Mouse (Mus musculus) erythroblast, embryonic 14.5 days (primary cell): ENCODE data around the gene Fxyd3. TPM values are rescaled to one million over a fixed set of nuclear protein-coding genes. Genes with fewer than 3 reads are reported as not detected.

Experiments used
- H3K27me3 ChIP-seq: 2 replicates; pipeline ENCODE4 v1.6.1; 2012; ENCODE audit warnings: inconsistent platforms; ENCODE audit not compliant: control insufficient read depth
- H3K36me3 ChIP-seq: 2 replicates; pipeline ENCODE4 v1.6.1; 2012; ENCODE audit warnings: mild to moderate bottlenecking, inconsistent platforms; ENCODE audit not compliant: control insufficient read depth
- H3K4me1 ChIP-seq: 2 replicates; pipeline ENCODE4 v1.6.1; 2012; ENCODE audit warnings: inconsistent platforms; ENCODE audit not compliant: control insufficient read depth
- H3K4me3 ChIP-seq: replicated peaks from 2 replicates; pipeline ENCODE3; 2012; ENCODE audit warnings: moderate library complexity, mild to moderate bottlenecking, inconsistent platforms
- H3K9me3 ChIP-seq: 2 replicates; pipeline ENCODE4 v1.6.1; 2012; ENCODE audit warnings: low read length, inconsistent platforms, mixed read lengths; ENCODE audit not compliant: control insufficient read depth
- GATA1 ChIP-seq: IDR thresholded peaks from 2 replicates; pipeline ENCODE4 v1.6.1; 2012; ENCODE audit warnings: low read length, inconsistent platforms, mixed read lengths
- TAL1 ChIP-seq: IDR thresholded peaks from 3 replicates; pipeline ENCODE4 v1.6.1; 2012; ENCODE audit warnings: low read length, inconsistent platforms, mixed read lengths
- polyA plus RNA-seq: library from polyadenylated mRNA; stranded (reverse); fragments of >175 nt; gene quantifications from 2 replicates; pipeline ENCODE4 v1.2.3, GENCODE M21; 2012

The Fxyd3 gene
- polyA plus RNA-seq, result not detected in 2 replicates

GRCm38 (mm10) chr7:31076492-31076891 is at the start of gene Fxyd3:
TSS of gene Fxyd3 (minus strand) at chr7:31076704.
- no peaks in the 10 kb centered on the region for H3K36me3 ChIP-seq
- no peaks in the 10 kb centered on the region for H3K9me3 ChIP-seq
- H3K27me3 ChIP-seq, result no peaks in the 10 kb centered on the region
- H3K4me3 ChIP-seq, result no peak within 1 kb of the TSS
- TF ChIP-seq GATA1 (no peak), TAL1 (no peak)
- H3K4me1 ChIP-seq, result no peaks in the 10 kb centered on the region

GRCm38 (mm10) chr7:31125116-31125515 is 48.6 kb upstream of the Fxyd3 start:
- TF ChIP-seq TAL1 (no peak), GATA1 (no peak)
- Histone ChIP-seq H3K4me1 (no peaks in the 10 kb centered on the region), H3K4me3 (no peak overlapping the region), H3K36me3 (peaks cover 1% of the 10 kb centered on the region; the same call in 1 of the 2 replicates), H3K9me3 (no peaks in the 10 kb centered on the region), H3K27me3 (peaks cover 39% of the 10 kb centered on the region)

- Histone ChIP-seq H3K9me3 (no peaks in the 10 kb centered on the region), H3K27me3 (peaks cover 39% of the 10 kb centered on the region), H3K4me3 (no peak overlapping the region), H3K4me1 (no peaks in the 10 kb centered on the region), H3K36me3 (no peaks in the 10 kb centered on the region; the same call in 1 of the 2 replicates)
- no peak for TF ChIP-seq TAL1
- no peak for TF ChIP-seq GATA1
These were observed 47.9 kb upstream of the Fxyd3 start for GRCm38 (mm10) chr7:31124381-31124780.

GRCm38 (mm10) chr7:31123697-31124096 is 47.2 kb upstream of the Fxyd3 start:
- Histone ChIP-seq H3K36me3 (no peaks in the 10 kb centered on the region; the same call in 1 of the 2 replicates), H3K4me1 (no peaks in the 10 kb centered on the region), H3K9me3 (no peaks in the 10 kb centered on the region), H3K27me3 (peaks cover 39% of the 10 kb centered on the region), H3K4me3 (no peak overlapping the region)
- TF ChIP-seq GATA1, result no peak

- no peak overlapping the region for H3K4me3 ChIP-seq
- no peaks in the 10 kb centered on the region for H3K36me3 ChIP-seq
- no peaks in the 10 kb centered on the region for H3K4me1 ChIP-seq
- TF ChIP-seq GATA1 (no peak), TAL1 (no peak)
- peaks cover 36% of the 10 kb centered on the region for H3K27me3 ChIP-seq
- H3K9me3 ChIP-seq, result no peaks in the 10 kb centered on the region
These were observed 46.4 kb upstream of the Fxyd3 start for GRCm38 (mm10) chr7:31122641-31123631.

GRCm38 (mm10) chr7:31119556-31119955 is 43.1 kb upstream of the Fxyd3 start:
- peaks cover 3% of the 10 kb centered on the region for H3K27me3 ChIP-seq

GRCm38 (mm10) chr7:31118486-31118885 is 42.0 kb upstream of the Fxyd3 start:
- TF ChIP-seq GATA1, result no peak
- no peak for TF ChIP-seq TAL1
- Histone ChIP-seq H3K4me3 (no peak overlapping the region), H3K27me3 (no peaks in the 10 kb centered on the region), H3K9me3 (no peaks in the 10 kb centered on the region), H3K4me1 (no peaks in the 10 kb centered on the region), H3K36me3 (no peaks in the 10 kb centered on the region)

More at GRCm38 (mm10) chr7:31119556-31119955, 43.1 kb upstream of the Fxyd3 start:
- Histone ChIP-seq H3K9me3 (no peaks in the 10 kb centered on the region), H3K36me3 (no peaks in the 10 kb centered on the region), H3K4me3 (no peak overlapping the region), H3K4me1 (no peaks in the 10 kb centered on the region)
- TF ChIP-seq TAL1 (no peak), GATA1 (no peak)

- H3K4me3 ChIP-seq, result no peak overlapping the region
- no peaks in the 10 kb centered on the region for H3K9me3 ChIP-seq
- H3K36me3 ChIP-seq, result no peaks in the 10 kb centered on the region
- H3K27me3 ChIP-seq, result no peaks in the 10 kb centered on the region
- TF ChIP-seq TAL1 (no peak), GATA1 (no peak)
- H3K4me1 ChIP-seq, result no peaks in the 10 kb centered on the region
These were observed 41.0 kb upstream of the Fxyd3 start for GRCm38 (mm10) chr7:31117465-31117864.

- Histone ChIP-seq H3K9me3 (no peaks in the 10 kb centered on the region), H3K27me3 (no peaks in the 10 kb centered on the region)
- TF ChIP-seq TAL1, result no peak
- TF ChIP-seq GATA1, result no peak
These were observed 40.2 kb upstream of the Fxyd3 start for GRCm38 (mm10) chr7:31116721-31117145.

More at GRCm38 (mm10) chr7:31116721-31117145, 40.2 kb upstream of the Fxyd3 start:
- no peaks in the 10 kb centered on the region for H3K36me3 ChIP-seq
- no peaks in the 10 kb centered on the region for H3K4me1 ChIP-seq
- peak overlapping the region; percentile 9 for H3K4me3 ChIP-seq
